Mouse (Mus musculus): ENCODE results near the gene Map1lc3b. TPM values are rescaled to one million over a fixed set of nuclear protein-coding genes. Genes with fewer than 3 reads are reported as not detected.

The Map1lc3b gene
- total RNA-seq, 2 experiments from 2014 or later = 133 to 158 TPM

DNA sequence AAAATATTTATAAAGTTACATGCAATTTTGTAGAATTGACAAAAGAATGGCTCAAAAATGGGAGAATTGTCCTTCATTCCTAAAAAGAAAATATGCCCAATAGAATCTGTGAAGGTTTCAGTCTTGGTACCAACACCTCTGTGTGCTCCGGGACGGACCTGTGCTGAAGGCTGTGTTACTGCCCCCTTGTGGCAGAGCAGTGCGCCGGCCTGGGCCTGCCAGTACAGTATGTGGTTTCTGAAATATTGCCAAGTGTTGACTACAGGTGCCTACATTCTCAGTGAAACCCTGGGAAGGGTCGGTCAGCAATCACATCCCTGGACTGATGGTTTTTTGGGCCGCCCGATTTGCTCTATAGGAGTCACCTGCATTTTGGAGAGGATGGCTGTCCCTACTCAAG, 8.7 kb downstream of the Map1lc3b start:
- DNase-seq = peak; percentile 61 to 73
- intact Hi-C loops (cut with DNase I) = loop anchor here (2.0 kb wide), 1 partner anchor 52 kb away; no protein-coding TSS in a partner anchor

DNA sequence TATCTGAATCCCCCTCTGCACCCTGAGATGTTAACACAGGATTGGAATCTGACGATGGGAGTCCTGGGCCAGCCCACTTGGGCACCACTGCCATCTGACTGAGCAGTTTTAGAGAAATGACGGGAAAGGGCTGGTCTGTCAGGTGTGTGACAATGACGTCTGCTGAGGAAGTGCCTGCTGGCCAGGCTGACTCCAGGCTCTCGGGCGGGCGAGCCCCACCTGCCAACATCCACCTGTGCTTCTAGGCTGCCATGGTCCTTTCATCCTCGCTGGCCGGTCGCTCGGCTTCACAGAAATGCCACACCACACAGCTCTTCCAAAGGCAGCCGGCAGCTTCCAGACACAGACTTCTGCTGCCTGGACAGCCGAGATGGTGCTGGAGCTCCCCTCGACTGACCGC, 9.7 kb downstream of the Map1lc3b start:
- DNase-seq = no peak
- intact Hi-C loops (cut with DNase I) = loop anchor here (2.0 kb wide), 1 partner anchor 53 kb away; no protein-coding TSS in a partner anchor

DNA sequence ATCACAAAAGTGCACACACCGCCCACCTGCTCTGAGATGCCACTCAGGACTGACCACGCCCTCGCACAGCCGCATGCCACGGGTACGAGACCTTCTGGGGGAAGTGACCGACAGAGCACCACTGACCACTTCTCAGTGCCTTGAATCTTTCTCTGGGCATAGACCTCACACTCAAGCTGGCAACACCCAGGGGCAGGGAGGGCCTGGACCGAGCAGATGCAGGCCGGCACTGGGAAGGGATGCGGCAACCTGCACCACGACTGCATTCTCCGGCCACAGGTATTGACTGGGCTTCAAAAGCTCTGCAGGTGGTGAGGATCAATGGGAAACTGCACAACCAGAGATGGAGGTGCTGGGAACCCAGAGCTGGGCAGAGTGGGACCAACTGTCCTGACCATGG, 12.2 kb downstream of the Map1lc3b start:
- intact Hi-C loops (cut with DNase I) = no loop called here
- no peak for DNase-seq

DNA sequence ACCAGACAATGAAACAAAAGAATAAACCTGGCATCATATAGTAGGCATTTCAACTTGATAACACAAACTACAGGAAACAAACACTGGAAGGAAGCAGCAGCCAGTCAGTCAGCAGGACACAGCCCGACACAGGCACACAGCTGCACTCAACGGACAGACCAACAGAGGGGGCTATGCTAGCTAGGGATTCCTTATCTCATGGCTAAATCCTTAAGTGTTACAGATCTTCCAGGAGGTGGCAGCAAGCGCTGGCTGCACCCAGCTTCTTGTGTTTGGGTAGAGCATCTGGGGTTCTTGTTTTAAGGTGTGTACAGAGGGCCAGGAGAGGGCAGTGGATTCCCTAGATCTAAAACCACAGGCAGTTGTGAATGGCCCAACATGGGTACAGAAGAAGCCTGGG, 12.7 kb downstream of the Map1lc3b start:
- intact Hi-C loops (cut with DNase I) = loop anchor here (1.0 kb wide), 1 partner anchor 83 kb away; no protein-coding TSS in a partner anchor
- DNase-seq = peak; percentile 63 to 70

DNA sequence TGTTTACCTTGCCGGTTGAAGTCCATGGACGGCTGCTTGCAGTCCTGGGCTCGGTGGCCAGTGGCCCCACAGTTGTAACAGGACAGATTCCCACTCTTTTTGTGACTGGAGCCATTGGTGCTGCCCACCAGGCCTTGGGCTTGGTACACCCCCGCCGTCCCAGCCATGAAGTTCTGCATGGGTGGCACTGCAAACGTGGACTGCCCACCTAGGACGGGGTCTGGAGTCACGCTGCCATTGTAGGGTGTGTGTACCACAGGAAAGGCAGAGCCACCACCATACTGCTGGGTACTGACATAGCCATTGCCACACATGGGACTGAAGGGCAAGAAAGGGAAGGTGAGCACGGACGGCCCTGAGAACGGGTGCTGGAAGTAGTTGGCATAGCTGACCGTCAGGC, 13.6 kb downstream of the Map1lc3b start:
- DNase-seq = no peak
- intact Hi-C loops (cut with DNase I) = loop anchor here (1.0 kb wide), 1 partner anchor 82 kb away; no protein-coding TSS in a partner anchor

DNA sequence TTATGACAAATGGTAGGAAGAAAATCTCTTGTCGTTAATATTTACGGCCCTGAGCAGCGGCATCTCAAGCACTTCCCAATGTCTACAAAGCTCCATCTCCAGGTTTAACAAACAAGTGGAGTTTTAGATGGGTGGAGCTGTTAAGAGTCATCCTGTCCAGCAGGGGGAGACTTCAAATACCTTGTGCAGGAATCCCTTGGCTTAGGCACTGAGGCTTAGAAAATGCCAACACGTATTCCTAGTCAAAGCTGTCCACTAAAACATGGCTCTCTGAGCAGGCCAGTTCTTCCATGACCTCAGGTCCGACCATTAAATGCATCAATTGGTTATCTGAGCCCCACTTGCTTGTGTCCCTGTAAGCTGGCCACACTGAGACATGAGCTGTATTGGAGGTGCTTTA, 17.5 kb downstream of the Map1lc3b start:
- intact Hi-C loops (cut with DNase I) = loop anchor here (5.0 kb wide), 1 partner anchor 65 kb away; no protein-coding TSS in a partner anchor
- no peak for DNase-seq

DNA sequence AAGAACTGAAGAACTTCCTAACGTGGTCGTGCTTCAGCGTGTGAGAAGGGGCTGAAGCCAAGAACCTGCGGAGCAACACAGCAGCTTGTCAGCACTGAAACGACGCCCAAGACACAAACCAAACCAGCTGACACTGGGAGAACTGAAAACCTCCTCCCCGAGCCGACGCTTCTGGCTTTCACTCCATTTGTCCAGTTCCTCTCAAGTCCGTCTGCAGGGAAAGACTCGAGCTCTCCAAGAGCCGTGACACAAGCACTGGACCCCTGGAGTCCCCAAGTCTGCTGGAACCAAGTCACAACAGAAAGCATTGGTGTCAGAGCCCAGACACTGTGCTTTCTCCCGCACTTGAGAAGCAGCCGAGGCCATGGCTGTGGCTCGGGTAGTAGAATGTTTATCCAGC, 19.1 kb downstream of the Map1lc3b start:
- no peak for DNase-seq
- intact Hi-C loops (cut with DNase I) = loop anchor here (5.0 kb wide), 1 partner anchor 63 kb away; no protein-coding TSS in a partner anchor

DNA sequence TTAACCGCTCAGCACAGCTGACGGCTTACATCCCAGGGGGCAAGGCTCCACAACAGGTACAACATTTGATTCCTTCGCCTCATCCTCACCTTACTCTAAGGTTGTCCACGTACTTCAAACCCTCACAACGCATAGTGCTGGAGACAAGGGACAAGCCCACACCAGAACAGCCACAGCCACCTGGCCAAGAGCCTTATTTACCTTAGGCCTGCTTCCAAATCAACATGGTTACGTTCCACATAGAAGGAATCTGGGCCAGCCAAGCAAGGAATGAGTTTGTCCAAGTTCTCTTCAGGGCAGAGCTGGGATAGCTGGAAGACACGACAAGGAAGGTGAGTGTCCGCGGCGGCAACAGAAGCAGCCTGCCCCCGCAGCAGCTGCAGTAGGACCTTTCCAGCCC, 19.8 kb downstream of the Map1lc3b start:
- intact Hi-C loops (cut with DNase I) = loop anchor here (5.0 kb wide), 1 partner anchor 62 kb away; no protein-coding TSS in a partner anchor
- no peak for DNase-seq

DNA sequence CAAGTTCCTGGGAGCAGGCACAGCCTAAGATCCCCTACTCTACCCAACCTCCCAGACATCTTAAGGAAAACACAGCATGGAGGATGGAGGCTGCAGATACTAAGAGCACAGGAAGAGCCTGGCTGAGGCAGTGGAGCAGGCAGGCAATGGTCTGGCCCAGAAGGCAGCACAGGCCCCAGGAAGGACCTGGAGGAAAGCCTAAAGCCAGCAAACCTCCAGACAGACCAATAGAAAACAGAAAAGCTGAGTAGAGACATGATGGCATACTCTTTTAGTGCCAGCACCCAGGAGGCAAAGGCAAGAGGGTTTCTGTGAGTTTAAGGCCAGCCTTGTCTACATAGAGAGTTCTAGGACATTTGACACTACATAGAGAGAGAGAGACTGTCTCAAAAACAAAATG, 23.3 kb downstream of the Map1lc3b start:
- DNase-seq = no peak
- intact Hi-C loops (cut with DNase I) = no loop called here

DNA sequence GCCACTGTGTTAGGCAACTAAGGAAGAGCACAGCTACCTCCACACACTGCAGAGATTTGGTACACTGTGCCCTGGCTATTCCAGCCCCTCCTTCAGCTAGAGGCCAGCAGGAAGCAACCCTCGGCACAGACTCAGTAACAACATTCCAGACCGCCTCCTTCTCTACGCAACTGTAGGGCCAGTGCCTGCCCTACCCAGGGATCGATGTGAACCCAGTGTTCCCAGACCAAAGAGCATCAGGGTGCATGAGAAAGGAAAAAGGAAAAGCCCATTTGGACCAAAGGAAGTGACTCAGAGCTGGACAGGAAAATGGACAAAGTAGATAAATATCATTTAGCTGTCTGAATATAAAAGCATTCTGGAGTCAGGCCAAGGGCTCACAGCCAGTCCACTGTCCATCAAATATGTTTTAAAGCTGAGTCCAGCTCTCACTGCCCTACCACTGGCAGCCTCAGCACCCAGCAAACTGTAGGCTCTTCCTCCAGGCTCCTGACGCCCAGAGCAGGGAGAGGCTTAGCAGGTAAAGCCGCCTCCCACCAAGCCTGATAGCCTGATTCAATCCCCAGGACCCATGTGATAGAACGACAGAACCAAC, 29.3 kb downstream of the Map1lc3b start:
- intact Hi-C loops (cut with DNase I) = no loop called here
- DNase-seq = peak in 1 of 2 experiments; percentile 61

DNA sequence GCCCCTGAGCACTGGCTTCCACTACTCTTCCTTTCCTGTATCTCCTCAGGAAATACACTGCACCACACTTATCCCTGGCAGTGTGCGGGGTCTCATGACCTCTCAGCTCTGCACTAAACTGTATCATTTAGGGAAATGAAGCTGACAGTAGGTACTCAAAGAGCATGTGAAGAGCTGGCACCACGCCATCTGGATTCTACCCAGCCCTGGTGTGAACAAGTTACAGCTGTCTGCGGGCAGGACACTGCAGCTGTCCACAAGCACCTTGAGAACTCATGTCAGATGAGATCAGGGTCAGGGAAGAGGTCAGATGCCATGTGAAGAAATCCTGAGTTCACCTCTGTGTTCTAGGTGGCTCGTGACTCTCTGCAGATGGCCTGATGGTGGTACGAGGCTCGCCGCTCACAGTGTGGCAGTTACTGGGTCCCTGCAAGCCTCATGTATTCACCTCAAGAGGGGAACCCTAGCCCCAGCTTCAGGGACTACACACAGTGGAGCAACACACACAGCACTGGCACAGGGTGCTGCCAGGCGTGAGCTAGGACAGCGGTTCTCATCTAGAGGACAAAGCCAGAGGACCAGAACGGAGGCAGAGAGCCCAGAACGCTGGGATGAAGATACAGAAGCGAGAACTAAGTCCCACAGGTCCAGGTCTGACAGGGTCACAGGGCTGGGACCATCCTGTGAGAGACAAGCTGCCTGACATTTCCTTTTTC, 30.8 kb downstream of the Map1lc3b start:
- no peak for DNase-seq
- intact Hi-C loops (cut with DNase I) = no loop called here

DNA sequence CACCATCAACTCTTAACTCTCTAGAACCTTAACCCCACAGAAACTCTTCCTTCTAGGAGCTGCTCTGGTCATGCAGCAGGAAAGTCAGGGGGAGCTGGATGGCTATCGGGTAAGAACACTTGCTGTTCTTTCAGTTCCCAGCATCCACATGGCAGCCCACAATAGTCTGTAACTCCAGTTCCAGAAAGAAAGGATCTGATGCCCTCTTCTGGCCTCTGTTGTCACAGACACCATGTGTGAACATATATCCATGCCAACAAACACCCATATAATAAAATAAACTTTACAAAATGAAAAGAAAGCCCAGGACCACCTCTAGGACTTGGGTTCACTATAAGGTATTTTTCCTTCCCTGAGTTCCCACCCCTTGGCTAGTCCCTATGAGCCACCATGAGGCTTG, 31.7 kb downstream of the Map1lc3b start:
- no peak for DNase-seq
- intact Hi-C loops (cut with DNase I) = no loop called here

DNA sequence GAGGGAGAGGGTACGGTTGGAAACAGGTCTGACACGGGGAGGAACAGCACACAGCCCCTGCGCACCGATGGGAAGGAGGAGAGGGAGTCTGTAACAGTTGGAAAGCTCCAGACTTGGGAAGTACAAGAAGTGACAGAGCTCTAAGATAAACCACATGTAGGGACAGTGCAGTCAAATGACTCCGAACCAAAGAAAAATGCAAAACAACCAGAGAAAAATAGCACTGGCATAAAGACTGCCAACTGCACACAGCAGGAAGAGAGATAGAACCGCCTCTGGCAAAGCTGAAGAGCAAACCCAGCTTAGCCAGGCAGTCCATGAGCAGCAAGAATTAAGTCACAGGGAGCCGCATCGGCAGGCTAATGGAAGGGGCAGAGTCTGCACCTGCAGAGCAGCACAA, 32.9 kb downstream of the Map1lc3b start:
- DNase-seq = no peak
- intact Hi-C loops (cut with DNase I) = no loop called here

DNA sequence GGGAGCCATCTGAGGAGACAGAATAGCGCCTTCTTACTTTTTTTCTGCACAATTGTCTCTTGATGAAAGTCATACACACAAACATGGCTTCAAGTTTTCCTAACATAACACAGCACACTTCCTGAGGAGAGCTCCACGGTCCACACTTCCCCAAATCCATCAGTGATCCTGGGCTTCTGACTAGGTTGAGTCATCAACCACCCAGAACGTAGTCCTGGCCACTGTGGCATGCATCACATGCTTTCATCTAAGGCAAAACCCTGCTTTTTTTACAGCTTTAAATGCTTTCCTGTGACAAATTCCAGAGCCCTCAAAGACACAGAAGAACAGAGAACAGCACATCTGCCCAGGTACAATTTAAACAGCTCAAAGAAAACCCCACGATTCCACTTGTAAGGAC, 38.5 kb downstream of the Map1lc3b start:
- DNase-seq = no peak
- intact Hi-C loops (cut with DNase I) = no loop called here

DNA sequence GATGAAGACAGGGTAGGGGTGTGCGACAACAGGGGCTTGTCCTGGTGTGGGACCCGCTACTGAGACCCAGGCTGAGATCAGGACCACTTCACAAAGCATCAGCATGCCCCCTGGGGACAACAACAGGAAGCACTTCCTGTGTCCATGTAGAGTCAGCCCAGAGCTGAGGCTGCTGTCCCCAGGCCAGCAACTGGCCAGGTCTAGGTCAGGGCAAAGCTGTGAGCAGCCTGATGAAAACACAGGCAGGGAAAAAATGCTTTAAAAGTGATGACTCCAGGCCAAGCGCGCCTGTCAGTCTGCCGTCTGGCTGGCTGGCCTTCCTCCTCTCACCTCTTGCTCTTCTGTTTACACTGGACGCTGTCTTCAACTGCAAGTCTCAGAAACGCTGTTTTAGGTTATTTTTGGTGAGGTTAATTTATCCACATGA, 41.5 kb downstream of the Map1lc3b start:
- intact Hi-C loops (cut with DNase I) = no loop called here
- no peak for DNase-seq

DNA sequence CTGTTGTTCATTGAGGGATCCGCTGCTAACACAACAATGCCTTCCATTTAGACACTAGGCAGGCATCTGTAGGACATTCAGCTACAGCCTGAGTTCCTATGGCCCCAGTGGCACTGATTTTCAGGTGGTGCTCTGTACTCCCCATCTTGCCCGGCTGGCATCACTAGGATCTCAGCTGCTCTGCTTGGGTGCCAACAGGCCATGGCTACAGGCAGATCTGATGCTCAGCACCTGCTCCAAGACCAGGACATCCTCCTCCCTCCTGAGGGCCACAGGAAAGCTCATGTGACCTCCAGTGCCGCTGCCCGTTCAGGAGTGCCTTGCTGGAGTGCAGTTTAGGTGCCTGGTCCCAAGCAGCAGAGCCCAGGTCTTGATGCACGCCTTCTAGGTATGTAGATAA, 42.2 kb downstream of the Map1lc3b start:
- intact Hi-C loops (cut with DNase I) = no loop called here
- DNase-seq = no peak

DNA sequence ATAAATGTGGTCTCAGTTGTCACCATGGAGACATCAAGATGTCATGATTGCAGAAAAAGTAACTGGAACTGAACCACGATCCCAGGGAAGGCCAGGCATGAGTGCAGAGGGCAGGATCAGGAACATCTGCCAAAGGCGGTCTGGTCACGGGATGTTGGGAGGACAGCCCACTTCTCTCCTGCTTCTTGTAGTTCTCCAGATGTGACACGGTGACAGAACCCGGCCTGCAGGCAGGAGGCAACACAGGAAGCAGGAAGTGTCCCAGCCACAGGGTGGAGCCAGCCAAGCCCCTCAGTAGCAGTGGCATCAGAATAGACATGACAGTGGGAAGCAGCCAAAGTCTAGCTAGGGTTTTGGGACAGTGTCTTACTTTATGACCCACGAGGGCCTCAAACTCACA, 45.4 kb downstream of the Map1lc3b start:
- intact Hi-C loops (cut with DNase I) = no loop called here
- no peak for DNase-seq

DNA sequence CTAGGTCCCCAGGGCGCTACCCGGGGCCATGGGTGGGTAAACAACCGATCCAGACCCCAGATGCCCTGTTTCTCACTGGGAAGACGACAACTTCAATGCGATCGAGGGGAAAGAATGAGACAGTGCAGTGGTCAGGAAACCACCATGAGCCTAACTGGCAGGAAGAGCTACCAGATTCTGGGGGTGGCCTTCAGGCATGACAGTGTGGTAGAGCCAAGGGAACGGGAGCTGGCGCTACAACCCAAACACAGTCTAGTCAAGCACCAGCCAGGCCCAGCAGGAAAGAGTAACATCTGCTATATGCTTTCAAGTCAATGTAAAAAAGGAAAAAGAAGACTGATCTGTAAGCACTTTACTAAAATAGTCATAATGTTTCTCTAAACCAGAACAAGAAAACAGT, 46.0 kb downstream of the Map1lc3b start:
- intact Hi-C loops (cut with DNase I) = no loop called here
- DNase-seq = no peak

DNA sequence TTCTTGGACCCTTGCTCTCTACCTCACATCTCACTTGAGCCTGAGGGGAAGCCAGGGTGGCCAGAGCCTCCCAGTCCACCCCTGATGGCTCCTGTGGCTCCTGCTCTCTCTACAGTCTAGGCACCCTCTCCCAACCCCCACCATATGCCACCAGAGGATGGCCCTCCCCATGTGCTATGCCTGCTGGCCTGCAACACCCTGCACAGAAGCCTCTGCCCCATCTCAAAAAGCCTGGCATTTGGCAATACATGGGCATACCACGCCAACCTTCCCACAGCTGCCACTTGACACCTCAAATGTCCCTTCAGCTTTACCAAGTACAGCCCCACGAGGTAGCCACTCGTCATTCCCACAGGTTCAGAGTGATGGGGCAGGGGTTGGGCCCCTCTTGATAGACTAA, 52.6 kb downstream of the Map1lc3b start:
- intact Hi-C loops (cut with DNase I) = no loop called here
- no peak for DNase-seq

DNA sequence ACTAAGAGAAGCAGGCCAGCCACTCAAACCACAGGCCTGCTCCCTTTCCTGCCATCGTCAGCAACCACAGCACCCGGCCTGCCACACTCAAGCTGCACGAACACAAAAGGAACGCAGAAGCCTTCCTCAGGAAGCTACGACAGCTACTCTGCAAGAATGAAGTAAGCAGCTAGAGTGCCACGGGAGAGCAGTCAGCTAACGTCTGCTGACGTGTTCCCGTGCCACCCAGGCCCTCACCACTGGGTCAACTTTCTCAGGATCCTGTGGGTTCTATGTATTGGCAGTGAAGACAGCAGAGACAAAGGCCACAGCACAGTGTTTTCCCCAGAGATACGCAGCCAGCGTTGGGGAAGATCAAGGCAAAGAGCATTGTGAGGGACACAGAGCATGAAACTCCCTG, 53.2 kb downstream of the Map1lc3b start:
- intact Hi-C loops (cut with DNase I) = no loop called here
- no peak for DNase-seq

DNA sequence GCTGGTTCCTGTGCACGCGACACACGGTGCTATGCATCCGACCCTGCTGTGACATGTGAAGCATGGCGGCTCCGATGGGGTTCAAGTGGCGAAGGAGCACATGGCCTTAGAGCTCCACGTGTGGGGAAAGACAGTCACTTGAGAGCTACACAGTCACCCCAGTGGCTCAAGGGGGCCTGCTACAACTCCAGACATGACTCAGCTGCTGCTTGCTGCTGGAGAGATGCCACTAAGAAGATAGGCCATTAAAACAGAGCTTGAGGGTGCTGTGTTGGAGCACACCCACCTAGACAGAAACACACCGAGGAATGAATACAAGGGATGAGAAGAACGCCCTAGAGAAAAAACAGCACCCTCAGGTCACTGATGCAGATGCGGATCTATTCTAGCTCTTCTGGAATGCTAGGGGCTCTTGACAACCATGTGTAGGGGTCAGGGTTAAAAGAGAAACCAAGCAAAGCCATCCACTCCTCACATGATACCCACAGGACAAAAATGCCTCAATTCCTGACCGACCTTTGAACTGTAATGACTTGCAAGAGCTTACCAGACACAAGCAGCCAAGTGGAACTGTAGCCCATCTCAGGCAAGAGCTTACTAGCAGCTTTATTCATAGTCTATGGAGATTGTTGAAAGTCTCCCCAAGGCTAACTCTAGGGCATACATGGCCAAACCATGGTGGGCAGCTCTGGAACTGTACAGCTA, 57.5 kb downstream of the Map1lc3b start:
- DNase-seq = no peak
- intact Hi-C loops (cut with DNase I) = no loop called here
